Mouse (Mus musculus) adrenal gland, postnatal 14 days (tissue): ENCODE measurements around the gene Med29. TPM values are rescaled to one million over a fixed set of nuclear protein-coding genes. Genes with fewer than 3 reads are reported as not detected.
A peak's percentile ranks its signal among the peaks of the same experiment; 100 is the strongest.

ENCODE experiments used
- DNase-seq: peaks from one replicate; pipeline ENCODE4 v3.0.0; 2021; ENCODE audit warnings: mixed read lengths
- total RNA-seq: library from RNA; stranded (reverse); gene quantifications from 2 replicates; pipeline ENCODE4 v1.2.3, GENCODE M21; 2021

Gene Med29
- total RNA-seq, 1 experiment from 2014 or later = 30.5 TPM

GRCm38 (mm10) chr7:28354596-28354995 lies 37.9 kb downstream of the Med29 start:
- DNase-seq = no peak

- DNase-seq = no peak
These were observed 38.4 kb downstream of the Med29 start for GRCm38 (mm10) chr7:28354113-28354581.

- no peak for DNase-seq
These were observed 39.2 kb downstream of the Med29 start for GRCm38 (mm10) chr7:28353267-28353666.

GRCm38 (mm10) chr7:28351676-28352191 lies 40.8 kb downstream of the Med29 start:
- no peak for DNase-seq

GRCm38 (mm10) chr7:28350155-28350883 lies 42.2 kb downstream of the Med29 start, which contains the start of gene Rps16:
Gene Rps16, plus strand, starts transcription at chr7:28350652.
- peak; percentile 100 for DNase-seq

- DNase-seq = no peak
These were observed 43.9 kb downstream of the Med29 start for GRCm38 (mm10) chr7:28348601-28349000.

- DNase-seq = peak; percentile 85
These were observed 44.8 kb downstream of the Med29 start for GRCm38 (mm10) chr7:28347746-28348145.

GRCm38 (mm10) chr7:28344637-28345036 lies 47.9 kb downstream of the Med29 start:
- DNase-seq = peak; percentile 71

- peak; percentile 55 for DNase-seq
These were observed 51.1 kb downstream of the Med29 start for GRCm38 (mm10) chr7:28341381-28341780.

- peak; percentile 82 for DNase-seq
These were observed 53.1 kb downstream of the Med29 start for GRCm38 (mm10) chr7:28339213-28339917.

GRCm38 (mm10) chr7:28338108-28338998 lies 54.2 kb downstream of the Med29 start, which contains the start of gene Supt5:
Gene Supt5, minus strand, starts transcription at chr7:28338746.
- peak; percentile 98 for DNase-seq

Other genes starting within 250 kb of the Med29 start
- gene Fbl, start 223.0 kb downstream of the Med29 start, total RNA-seq = 111 and 122 TPM in 2 replicates
- gene Dyrk1b, start 213.2 kb downstream of the Med29 start, total RNA-seq = 34.7 and 35.0 TPM in 2 replicates
- gene Eid2, start 124.8 kb downstream of the Med29 start, total RNA-seq = 27.4 and 29.8 TPM in 2 replicates
- 14.2 and 14.3 TPM in 2 replicates for gene Eid2b, start 115.0 kb downstream of the Med29 start, total RNA-seq
- not detected in 2 replicates for gene Selenov, start 101.5 kb downstream of the Med29 start, total RNA-seq
- 0.41 and 0.56 TPM in 2 replicates for gene Dll3, start 90.5 kb downstream of the Med29 start, total RNA-seq
- gene Timm50, start 80.6 kb downstream of the Med29 start, total RNA-seq = 94.7 and 100 TPM in 2 replicates
- gene Supt5, start 54.0 kb downstream of the Med29 start, total RNA-seq = 122 and 127 TPM in 2 replicates
- 937 and 1,132 TPM in 2 replicates for gene Rps16, start 42.1 kb downstream of the Med29 start, total RNA-seq
- gene Plekhg2, start 20.1 kb downstream of the Med29 start, total RNA-seq = 27.9 and 32.6 TPM in 2 replicates
- 27.9 and 30.7 TPM in 2 replicates for gene Zfp36, start 12.5 kb downstream of the Med29 start, total RNA-seq
- gene Paf1, start 243 bp upstream of the Med29 start, total RNA-seq = 77.0 and 87.6 TPM in 2 replicates
- 14.7 and 24.7 TPM in 2 replicates for gene Gmfg, start 44.7 kb upstream of the Med29 start, total RNA-seq
- 11.5 and 12.8 TPM in 2 replicates for gene Lrfn1, start 59.3 kb upstream of the Med29 start, total RNA-seq
- gene Ifnl2, start 117.7 kb upstream of the Med29 start, total RNA-seq = not detected in 2 replicates
- not detected in 2 replicates for gene Ifnl3, start 130.1 kb upstream of the Med29 start, total RNA-seq
- gene Sycn, start 148.2 kb upstream of the Med29 start, total RNA-seq = not detected in 2 replicates
- 0.41 TPM in 1 of 2 replicates, not detected in the other for gene Nccrp1, start 154.5 kb upstream of the Med29 start, total RNA-seq
- gene Samd4b, start 205.4 kb upstream of the Med29 start, total RNA-seq = 52.3 and 56.3 TPM in 2 replicates
- gene Pak4, start 205.5 kb upstream of the Med29 start, total RNA-seq = 22.0 and 25.6 TPM in 2 replicates
- gene Acp7, start 238.6 kb upstream of the Med29 start, total RNA-seq = not detected in 2 replicates